Mouse (Mus musculus): ENCODE results near the gene Dysf.

GRCm38 (mm10) chr6:84139932-84140331 lies 131.5 kb downstream of the Dysf start:
- TF ChIP-seq HCFC1 (IDR thresholded peaks at IDR 0.05; ENCODE audit: low read depth, low read length) (no peak), CHD2 (IDR thresholded peaks at IDR 0.05; ENCODE audit: low read length) (no peak), CTCF (IDR thresholded peaks at IDR 0.05 in 2 of 3, conservative IDR thresholded peaks at IDR 0.05 in 1 of 3; ENCODE audit: control insufficient read depth in 1 of 3, insufficient read depth in 1 of 3, low read depth in 2 of 3, low read length in 3 of 3, poor library complexity in 1 of 3, severe bottlenecking in 1 of 3) (no peak), TAL1 (IDR thresholded peaks at IDR 0.05; ENCODE audit: low read length) (no peak)
